Mouse (Mus musculus) olfactory bulb, adult 2 months (tissue): ENCODE results near the gene Sdhc.

ENCODE experiments used
- CTCF ChIP-seq: fragments of 200-500 bp; IDR thresholded peaks from 2 replicates; pipeline ENCODE4 v1.5.1; 2012; ENCODE audit warnings: low read depth, mild to moderate bottlenecking, low read length, moderate library complexity; ENCODE audit not compliant: insufficient read depth
- POLR2A ChIP-seq: fragments of 200-500 bp; IDR thresholded peaks from 2 replicates; pipeline ENCODE4 v1.6.1; 2012; ENCODE audit warnings: mild to moderate bottlenecking, low read depth, low read length, moderate library complexity; ENCODE audit not compliant: insufficient read depth

DNA sequence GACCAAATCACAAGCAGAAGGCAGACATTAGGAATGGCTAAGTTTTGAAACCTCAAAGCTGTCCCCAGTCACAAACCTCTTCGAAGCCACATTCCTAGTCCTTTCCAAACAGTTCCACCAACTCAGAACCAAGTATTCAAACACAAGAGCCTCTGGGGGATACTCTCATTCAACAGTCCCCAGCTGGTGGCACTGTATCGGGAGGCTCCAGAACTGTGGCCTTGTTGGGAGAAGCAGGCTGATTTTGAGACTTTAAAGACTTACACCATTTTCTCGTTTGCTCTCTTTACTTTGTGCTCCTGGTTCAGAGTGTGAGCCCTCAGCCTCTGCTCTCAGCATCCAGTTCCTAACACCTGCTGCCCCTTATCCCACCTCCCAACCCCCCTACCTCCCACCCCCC, 32.6 kb upstream of the Sdhc start:
- TF ChIP-seq CTCF (no peak), POLR2A (no peak)
